Comparison of ENCODE assay signal across 8 mouse cellular contexts in the genomic region with DNA sequence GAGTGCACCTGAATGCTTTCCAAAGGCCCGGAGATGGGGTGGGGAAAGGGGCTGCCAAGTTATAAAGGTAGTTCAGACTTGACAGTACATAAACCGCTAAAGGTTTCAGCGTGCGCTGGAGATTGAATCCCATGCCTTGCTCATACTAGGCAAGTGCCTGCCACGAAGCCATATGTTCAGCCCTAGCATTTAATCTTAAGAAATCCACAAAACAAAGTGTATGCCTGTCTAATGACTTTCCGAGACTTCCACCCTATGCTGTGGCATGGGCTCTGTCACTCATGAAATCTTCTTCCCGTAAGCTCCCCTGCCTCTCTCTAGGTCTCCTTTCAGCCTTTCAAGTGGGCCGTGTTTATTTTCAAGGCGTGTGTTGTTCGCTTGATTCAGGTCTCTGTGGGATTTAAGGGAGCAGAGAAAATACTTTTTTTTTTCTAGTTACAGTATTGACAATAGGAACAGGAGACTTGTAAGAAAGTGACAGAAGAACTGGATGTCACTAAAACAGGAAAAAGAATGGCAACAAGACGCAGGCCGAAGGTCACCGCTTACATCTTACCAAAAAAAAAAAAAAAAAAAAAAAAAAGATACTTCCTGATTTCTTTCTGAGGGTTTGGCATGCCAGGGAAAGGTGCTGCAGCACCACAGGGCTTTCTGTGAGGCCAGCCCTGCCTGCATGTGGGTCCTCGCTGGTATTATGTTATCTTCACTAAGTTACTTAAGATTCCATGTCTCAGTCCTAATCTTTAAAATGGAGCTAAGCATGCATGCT. TPM values are rescaled to one million over a fixed set of nuclear protein-coding genes. Genes with fewer than 3 reads are reported as not detected.
A peak's percentile ranks its signal among the peaks of the same experiment; 100 is the strongest.
DNase-seq lines count a peak whose midpoint lies in the region; ATAC-seq lines count a peak whose summit lies in the region.

No protein-coding gene starts in this region.

- no peak overlapping the region for H3K9ac ChIP-seq in hindbrain, embryonic 11.5 days (ENCODE audit: low read depth, low read length)
- peak overlapping the region; percentile 98 for H3K9ac ChIP-seq in hindbrain, embryonic 13.5 days
- no peak overlapping the region; the same call in 1 of the 2 replicates for H3K9ac ChIP-seq in midbrain, embryonic 12.5 days (replicated peaks)

- DNase-seq in hindbrain, embryonic 11.5 days (ENCODE audit: low spot score): no peak
- DNase-seq in hindbrain, embryonic 10.5 days (ENCODE audit: low spot score): no peak
- DNase-seq in layer of hippocampus, postnatal 25 days (ENCODE audit: extremely low spot score in 1 of 2, low spot score in 1 of 2): no peak
- no peak for DNase-seq in left cerebral cortex, postnatal 10 days (ENCODE audit: extremely low spot score in 1 of 2, low spot score in 2 of 2)
- DNase-seq in adrenal gland, postnatal 25 days: no peak

- H3K27me3 ChIP-seq in hindbrain, embryonic 11.5 days (ENCODE audit: control insufficient read depth, insufficient read depth, low read length): no peaks in the 10 kb centered on the region
- H3K27me3 ChIP-seq in hindbrain, embryonic 10.5 days (ENCODE audit: insufficient read depth, poor library complexity, severe bottlenecking): no peaks in the 10 kb centered on the region
- H3K27me3 ChIP-seq in hindbrain, embryonic 13.5 days: no peaks in the 10 kb centered on the region
- no peaks in the 10 kb centered on the region for H3K27me3 ChIP-seq in midbrain, embryonic 12.5 days

- H3K27ac ChIP-seq in hindbrain, embryonic 11.5 days (ENCODE audit: low read depth, low read length): no peak overlapping the region
- H3K27ac ChIP-seq in hindbrain, embryonic 10.5 days: no peak overlapping the region
- peak overlapping the region; percentile 79 for H3K27ac ChIP-seq in brown adipose tissue, adult 24 weeks (replicated peaks; ENCODE audit: low read depth, low read length)
- H3K27ac ChIP-seq in hindbrain, embryonic 13.5 days: 0 out of 2 replicates have a peak overlapping the region, but pooled peaks have one; percentile 8
- H3K27ac ChIP-seq in midbrain, embryonic 12.5 days (replicated peaks): peak overlapping the region; percentile 67; the same call in 1 of the 2 replicates

- no peaks in the 10 kb centered on the region for H3K9me3 ChIP-seq in hindbrain, embryonic 11.5 days (ENCODE audit: control insufficient read depth, low read length)
- no peaks in the 10 kb centered on the region for H3K9me3 ChIP-seq in hindbrain, embryonic 10.5 days
- no peaks in the 10 kb centered on the region for H3K9me3 ChIP-seq in hindbrain, embryonic 13.5 days
- H3K9me3 ChIP-seq in midbrain, embryonic 12.5 days: no peaks in the 10 kb centered on the region

- no peak overlapping the region for H3K4me3 ChIP-seq in hindbrain, embryonic 11.5 days (ENCODE audit: low read depth, low read length)
- H3K4me3 ChIP-seq in hindbrain, embryonic 10.5 days: no peak overlapping the region
- no peak overlapping the region for H3K4me3 ChIP-seq in brown adipose tissue, adult 24 weeks (ENCODE audit: insufficient read depth, low read depth, low read length)
- H3K4me3 ChIP-seq in hindbrain, embryonic 13.5 days: 0 out of 2 replicates have a peak overlapping the region, but pooled peaks have one; percentile 6
- H3K4me3 ChIP-seq in midbrain, embryonic 12.5 days: no peak overlapping the region

- intact Hi-C loops in left cerebral cortex, postnatal 10 days (cut with DNase I): loop anchor here (5.0 kb wide), 1 partner anchor 40 kb away; no protein-coding TSS in a partner anchor

- no peaks in the 10 kb centered on the region for H3K36me3 ChIP-seq in hindbrain, embryonic 11.5 days (ENCODE audit: control insufficient read depth, insufficient read depth, low read length)
- peaks cover 10% of the 10 kb centered on the region; the same call in 1 of the 2 replicates for H3K36me3 ChIP-seq in hindbrain, embryonic 10.5 days
- no peaks in the 10 kb centered on the region for H3K36me3 ChIP-seq in hindbrain, embryonic 13.5 days
- no peaks in the 10 kb centered on the region for H3K36me3 ChIP-seq in midbrain, embryonic 12.5 days

- no peak for ATAC-seq in hindbrain, embryonic 11.5 days (ENCODE audit: low FRiP score)
- no peak for ATAC-seq in hindbrain, embryonic 13.5 days (ENCODE audit: low FRiP score)
- no peak for ATAC-seq in midbrain, embryonic 12.5 days (ENCODE audit: low FRiP score, low read depth)

- peaks cover 13% of the 10 kb centered on the region for H3K4me1 ChIP-seq in hindbrain, embryonic 11.5 days (replicated peaks; ENCODE audit: control insufficient read depth, insufficient read depth, low read length)
- H3K4me1 ChIP-seq in hindbrain, embryonic 10.5 days (replicated peaks): peaks cover 80% of the 10 kb centered on the region
- H3K4me1 ChIP-seq in brown adipose tissue, adult 24 weeks (ENCODE audit: control insufficient read depth, insufficient read depth, insufficient read length, low read length): peaks cover 31% of the 10 kb centered on the region
- peaks cover 80% of the 10 kb centered on the region for H3K4me1 ChIP-seq in hindbrain, embryonic 13.5 days (replicated peaks)
- peaks cover 67% of the 10 kb centered on the region for H3K4me1 ChIP-seq in midbrain, embryonic 12.5 days

- WGBS in hindbrain, embryonic 11.5 days: 59% methylated on average over 14 of the region's 14 CpGs
- WGBS in hindbrain, embryonic 10.5 days: 56% methylated on average over 14 of the region's 14 CpGs
- WGBS in hindbrain, embryonic 13.5 days: 56% methylated on average over 14 of the region's 14 CpGs
- WGBS in midbrain, embryonic 12.5 days: 58% methylated on average over 14 of the region's 14 CpGs

- H3K4me2 ChIP-seq in hindbrain, embryonic 11.5 days (replicated peaks; ENCODE audit: low read depth, low read length): peak overlapping the region; percentile 0; the same call in 1 of the 2 replicates
- H3K4me2 ChIP-seq in hindbrain, embryonic 13.5 days: peak overlapping the region; percentile 76
- peak overlapping the region; percentile 76 for H3K4me2 ChIP-seq in midbrain, embryonic 12.5 days (replicated peaks)

RNA-seq across cellular contexts. Expression of a gene that starts 3.0 kb away (rescaled TPM):
- 20.2 and 27.5 TPM in 2 replicates for polyA plus RNA-seq in hindbrain, embryonic 11.5 days (2014; fragmentation: Nextera tagmentation; extraction: Ambion mirVana)
- 15.9 and 19.7 TPM in 2 replicates for polyA plus RNA-seq in hindbrain, embryonic 10.5 days (2016; fragmentation: Nextera tagmentation; extraction: Ambion mirVana)
- 53.0 and 68.1 TPM in 2 replicates for polyA plus RNA-seq in brown adipose tissue, adult 24 weeks (2012; ENCODE audit: insufficient read depth, insufficient read length, missing spikeins)
- polyA plus RNA-seq in hindbrain, embryonic 13.5 days (2015; fragmentation: Nextera tagmentation; extraction: Ambion mirVana): 14.7 and 15.9 TPM in 2 replicates
- polyA plus RNA-seq in midbrain, embryonic 12.5 days (2016; fragmentation: Nextera tagmentation; extraction: Ambion mirVana): 31.2 and 38.5 TPM in 2 replicates
- 100 to 1,000 TPM; 349 to 354 TPM for total RNA-seq in layer of hippocampus, postnatal 25 days (2021)
- total RNA-seq in left cerebral cortex, postnatal 10 days (2021): 100 to 1,000 TPM; 176 to 177 TPM
- total RNA-seq in adrenal gland, postnatal 25 days (2021): 27.7 and 28.6 TPM in 2 replicates

RNA-seq across cellular contexts. Expression of a gene that starts 30.1 kb away (rescaled TPM):
- polyA plus RNA-seq in hindbrain, embryonic 11.5 days (2014; fragmentation: Nextera tagmentation; extraction: Ambion mirVana): 275 and 296 TPM in 2 replicates
- 296 and 335 TPM in 2 replicates for polyA plus RNA-seq in hindbrain, embryonic 10.5 days (2016; fragmentation: Nextera tagmentation; extraction: Ambion mirVana)
- 99.2 and 140 TPM in 2 replicates for polyA plus RNA-seq in brown adipose tissue, adult 24 weeks (2012; ENCODE audit: insufficient read depth, insufficient read length, missing spikeins)
- 233 and 239 TPM in 2 replicates for polyA plus RNA-seq in hindbrain, embryonic 13.5 days (2015; fragmentation: Nextera tagmentation; extraction: Ambion mirVana)
- polyA plus RNA-seq in midbrain, embryonic 12.5 days (2016; fragmentation: Nextera tagmentation; extraction: Ambion mirVana): 220 and 232 TPM in 2 replicates
- 10 to 100 TPM; 67.7 to 79.0 TPM for total RNA-seq in layer of hippocampus, postnatal 25 days (2021)
- 10 to 100 TPM; 91.4 to 92.5 TPM for total RNA-seq in left cerebral cortex, postnatal 10 days (2021)
- 74.3 and 95.5 TPM in 2 replicates for total RNA-seq in adrenal gland, postnatal 25 days (2021)

Comparison
In these comparisons a context has a peak if more than half of its experiments do, and no peak if none do; other contexts are left out.
1. H3K27ac ChIP-seq: peak in brown adipose tissue, adult 24 weeks (single experiment), hindbrain, embryonic 13.5 days (single experiment) and midbrain, embryonic 12.5 days (single experiment); none in hindbrain, embryonic 11.5 days (single experiment) and hindbrain, embryonic 10.5 days (single experiment).
2. H3K4me2 ChIP-seq: peak in every context shown above with its lines; median percentile 76 in hindbrain, embryonic 13.5 days; 76 in midbrain, embryonic 12.5 days; 0 in hindbrain, embryonic 11.5 days.